Mouse (Mus musculus) ZHBTc4 (cell line): ENCODE data around the gene Gm48551.

Experiments used
- DNase-seq: peaks from one replicate; pipeline ENCODE4 v3.0.0-alpha.2; 2011; ENCODE audit warnings: low read depth, low spot score

The Gm48551 gene

GRCm38 (mm10) chr10:81383802-81384604 is at the start of gene Gm48551, which contains the start of gene Dohh:
Gene Gm48551 (plus strand): TSS chr10:81384466.
Gene Dohh (plus strand): TSS chr10:81384428.
- peak; percentile 100 for DNase-seq

DNA sequence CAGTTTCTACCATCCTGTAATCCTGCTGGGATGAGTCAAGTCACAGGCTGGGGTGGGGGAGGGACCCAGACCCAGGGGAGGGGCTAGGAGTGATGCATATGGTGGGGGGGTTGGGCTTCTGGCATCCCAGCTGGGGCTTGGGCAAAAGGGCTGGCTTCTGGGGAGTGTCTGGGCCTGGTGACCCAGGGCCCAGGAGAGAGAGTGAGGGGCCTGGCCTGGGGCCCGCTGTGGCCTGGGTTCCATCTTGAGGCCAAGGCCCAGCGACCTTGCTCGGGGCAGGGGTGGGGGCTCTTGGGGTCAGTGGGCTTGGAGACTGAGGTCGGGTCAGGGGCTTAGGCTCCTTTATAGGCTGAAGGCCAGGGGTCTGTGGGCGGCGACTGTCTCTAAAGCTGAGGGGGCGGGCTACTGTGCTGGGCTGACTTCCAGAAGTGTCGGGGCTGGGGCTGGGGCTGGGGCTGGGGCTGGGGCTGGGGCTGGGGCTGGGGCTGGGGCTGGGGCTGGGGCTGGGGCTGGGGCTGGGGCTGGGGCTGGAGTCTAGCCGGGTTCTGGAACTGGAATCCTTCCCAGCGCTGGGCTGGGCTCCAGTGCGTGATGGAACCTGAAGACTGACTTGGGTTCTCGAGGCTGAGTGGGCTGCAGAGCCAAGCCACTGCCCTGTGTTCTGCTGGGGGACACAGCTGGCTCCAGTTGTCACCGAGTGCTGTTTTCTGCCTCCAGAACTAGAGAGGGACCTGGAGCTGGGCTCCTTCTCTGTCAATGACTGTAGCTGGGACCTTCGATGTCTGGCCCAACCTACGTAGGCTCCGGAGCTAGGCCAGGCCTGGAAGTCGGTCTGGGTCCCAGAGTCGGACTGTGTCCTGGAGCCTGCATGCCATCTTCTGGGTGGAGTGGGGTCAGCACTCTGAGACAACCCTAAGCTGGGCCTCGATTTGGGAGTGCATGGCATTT is 48.6 kb upstream of the Gm48551 start:
- peak; percentile 58 for DNase-seq

DNA sequence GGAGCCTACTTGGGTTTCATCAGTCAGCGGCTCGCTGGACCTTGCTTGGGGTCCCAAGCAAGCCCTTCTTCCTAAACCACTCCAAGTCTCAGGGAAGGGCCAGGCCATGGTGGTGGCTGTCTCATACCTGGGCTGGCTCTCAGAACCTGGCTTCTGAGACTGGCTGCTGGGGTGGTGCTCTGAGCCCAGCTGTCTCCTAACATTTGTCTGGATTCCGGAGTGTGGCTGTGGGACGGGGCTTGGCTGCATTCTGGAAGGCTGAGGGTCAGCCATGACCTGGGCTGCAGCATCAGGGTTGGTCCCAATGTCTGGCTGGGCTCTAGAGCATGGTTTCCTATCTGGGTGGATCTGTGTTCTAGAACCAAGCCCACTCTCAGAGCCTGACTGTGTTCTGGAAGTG is 47.7 kb upstream of the Gm48551 start:
- no peak for DNase-seq

DNA sequence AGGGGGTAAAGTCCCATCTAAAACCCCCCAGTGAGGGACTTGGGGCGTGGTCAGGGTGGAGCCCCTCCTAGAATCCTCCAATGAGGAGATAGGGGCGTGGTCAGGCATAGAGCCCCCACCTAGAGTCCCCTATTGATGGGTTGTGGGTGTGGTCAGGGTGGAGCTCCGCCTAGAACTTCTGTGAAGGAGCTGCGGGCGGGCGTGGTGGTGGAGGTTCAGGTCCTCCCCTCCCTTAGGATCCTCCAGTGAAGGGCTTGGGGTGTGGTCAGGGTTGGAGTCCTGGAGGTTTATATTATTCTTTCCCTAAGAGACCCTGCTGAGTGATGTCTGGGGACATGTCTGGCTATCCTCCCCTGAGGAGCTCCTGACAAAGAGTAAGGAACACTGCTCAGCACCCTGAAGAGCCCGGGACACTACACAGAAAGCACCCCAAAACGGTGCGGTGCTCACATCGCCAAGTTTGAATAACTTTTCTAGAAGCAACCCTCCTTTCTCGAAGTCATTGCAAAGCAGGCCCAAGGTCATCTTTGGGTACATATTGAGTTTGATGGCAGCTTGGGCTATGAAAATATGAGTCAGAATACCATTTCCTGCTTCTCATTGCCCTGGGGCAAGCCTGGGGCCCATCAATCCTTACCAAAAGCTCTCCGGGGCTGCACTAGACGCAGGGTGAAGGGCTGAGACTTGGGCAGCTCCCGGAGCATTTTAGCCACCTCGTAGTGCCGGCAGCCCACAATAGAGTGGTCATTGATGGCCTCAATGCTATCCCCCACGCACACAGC is 43.5 kb upstream of the Gm48551 start:
- DNase-seq, result peak; percentile 94

- DNase-seq, result peak; percentile 80
These were observed 42.8 kb upstream of the Gm48551 start for GRCm38 (mm10) chr10:81341333-81341949.

- DNase-seq, result no peak
These were observed 41.4 kb upstream of the Gm48551 start, which contains the start of gene Gipc3 for GRCm38 (mm10) chr10:81342686-81343505. Gene Gipc3 (minus strand): TSS chr10:81343266.

DNA sequence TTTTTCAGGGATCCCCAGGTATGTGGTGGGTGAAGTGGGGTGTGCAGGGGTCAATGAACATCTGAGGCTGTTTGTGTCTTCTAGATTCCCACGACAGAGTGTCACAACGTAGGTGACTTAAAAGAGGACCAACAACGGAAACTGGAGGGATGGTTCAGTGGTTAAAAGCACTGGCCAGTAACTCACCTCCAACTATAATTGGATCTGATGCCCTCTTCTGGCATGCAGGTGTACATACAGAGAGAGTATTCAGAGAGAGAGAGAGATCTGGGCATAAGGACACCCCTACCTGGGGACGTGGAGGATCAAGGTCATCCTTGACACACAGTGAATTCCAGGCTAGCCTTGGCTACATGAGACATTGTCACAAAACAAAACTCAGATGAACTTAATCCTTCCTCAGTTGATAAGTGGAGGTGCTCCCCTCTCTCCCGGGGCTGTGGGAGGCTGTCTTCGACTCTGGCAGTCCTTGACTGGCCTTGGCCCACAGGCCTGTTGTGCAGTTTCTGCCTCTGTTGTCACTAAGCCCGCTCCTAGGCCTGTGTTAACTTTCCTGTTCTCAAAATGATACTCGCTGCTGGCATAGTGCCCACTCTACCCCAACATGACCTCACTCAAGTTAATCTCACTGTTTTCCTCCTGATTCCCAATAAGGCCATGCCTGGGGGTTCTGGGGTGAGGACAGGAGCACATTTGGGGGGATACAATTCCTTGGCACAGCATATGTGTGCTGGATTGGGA is 39.7 kb upstream of the Gm48551 start:
- DNase-seq, result no peak

GRCm38 (mm10) chr10:81345162-81345534 is 39.1 kb upstream of the Gm48551 start:
- no peak for DNase-seq

DNA sequence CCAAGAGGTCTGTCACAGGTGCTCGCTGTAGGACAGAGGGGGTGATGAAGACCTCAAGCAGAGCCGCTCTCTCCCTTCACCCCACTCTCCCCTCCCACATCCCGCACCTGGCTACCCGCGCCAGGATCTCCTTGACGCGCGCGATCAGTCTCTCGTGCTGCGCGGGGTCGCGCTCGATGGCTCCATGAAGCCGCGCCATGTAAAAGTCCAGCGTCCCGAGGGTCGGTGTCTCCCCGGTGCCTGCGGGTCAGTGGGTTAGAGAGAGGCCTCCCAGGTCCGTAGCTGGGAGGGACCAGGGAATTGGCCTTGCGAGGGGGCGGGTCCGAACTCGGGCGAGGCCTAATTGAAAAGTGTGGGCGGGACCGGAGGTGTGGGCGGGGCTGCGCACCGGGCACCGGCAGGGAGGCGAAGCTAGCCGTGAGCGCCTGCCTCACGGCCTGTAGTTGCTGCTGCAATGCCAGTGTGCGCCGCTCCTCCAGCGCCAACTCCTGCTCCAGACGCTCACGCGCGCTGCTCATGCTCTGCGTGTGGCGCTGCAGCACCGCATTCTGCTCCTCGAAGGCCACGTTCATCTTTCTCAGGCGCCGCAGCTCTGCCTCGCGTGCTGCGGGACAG is 37.7 kb upstream of the Gm48551 start:
- DNase-seq, result peak; percentile 93

DNA sequence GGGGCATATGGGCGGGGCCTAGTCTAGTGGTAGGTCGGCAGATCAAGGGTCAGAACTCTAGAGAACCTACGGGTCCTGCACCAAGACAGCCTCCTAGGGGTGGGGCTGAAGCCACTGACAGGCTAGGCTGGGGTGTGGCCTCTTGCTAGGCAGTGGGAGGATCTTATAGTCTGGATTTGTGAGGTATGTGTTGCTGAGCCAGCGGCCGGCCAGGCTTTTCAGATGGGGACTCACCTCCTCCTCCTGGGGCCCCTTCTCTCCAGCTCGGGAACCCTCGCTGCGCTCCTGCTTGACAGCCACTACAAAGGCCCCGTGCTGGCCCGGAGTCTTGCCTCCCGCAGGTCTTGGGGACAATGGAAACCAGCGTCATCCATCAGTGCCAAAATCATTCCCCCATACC is 35.1 kb upstream of the Gm48551 start:
- peak; percentile 95 for DNase-seq

DNA sequence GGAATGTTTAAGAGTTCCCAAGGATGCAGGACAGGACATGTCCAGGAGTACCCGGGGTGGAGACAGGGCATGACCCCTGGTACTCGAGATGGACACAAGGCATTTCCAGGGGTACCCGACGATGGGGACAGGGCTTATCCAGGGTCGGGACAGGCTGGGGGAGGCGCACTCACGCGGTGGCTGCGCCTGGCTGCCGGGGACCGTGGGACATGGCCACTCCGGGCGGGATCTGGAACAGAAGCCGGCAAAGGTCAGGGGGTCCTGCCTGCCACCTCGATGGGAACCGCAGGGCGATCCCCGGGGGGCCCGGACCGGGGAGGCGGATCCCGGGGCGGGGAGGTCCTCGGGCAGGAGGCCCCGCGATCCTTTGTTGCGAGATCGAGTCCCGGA is 34.3 kb upstream of the Gm48551 start:
- DNase-seq, result no peak

DNA sequence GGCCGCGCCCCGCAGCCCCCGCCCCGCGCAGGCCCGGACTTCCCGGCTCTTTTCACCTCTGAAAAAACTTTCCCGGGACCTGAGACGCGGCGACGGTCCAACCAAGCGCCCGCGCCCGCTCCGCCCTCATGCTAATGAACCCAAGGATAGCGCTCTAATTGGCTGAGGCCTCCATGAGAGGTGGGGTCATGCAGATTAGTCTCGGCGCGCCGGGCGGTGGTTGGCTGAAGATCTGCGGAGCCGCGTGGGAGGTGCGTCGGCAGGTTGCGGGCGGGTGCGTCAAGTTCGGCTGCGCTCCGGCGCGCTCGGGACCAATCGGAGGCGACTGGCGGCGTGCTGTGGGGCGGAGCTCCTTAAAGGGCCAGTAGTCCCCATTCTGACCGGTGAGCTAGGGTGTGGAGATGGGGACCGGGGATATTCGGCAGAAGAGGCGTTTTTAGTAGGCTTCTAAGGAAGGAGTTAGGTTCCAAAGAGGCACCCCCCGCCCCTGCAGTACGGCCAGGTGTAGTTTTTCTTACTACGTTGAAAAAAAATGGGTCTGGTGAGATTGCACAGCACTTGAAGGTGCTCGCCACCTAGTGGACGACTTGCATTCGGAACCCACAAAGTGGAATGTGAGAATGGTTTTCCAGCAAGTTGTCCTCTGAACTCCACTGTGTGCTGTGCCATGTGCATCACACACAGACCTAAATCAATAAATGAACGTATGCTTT is 33.8 kb upstream of the Gm48551 start, which contains the start of gene Hmg20b:
Gene Hmg20b, minus strand, starts transcription at position 130 of the 713 bp plus-strand sequence.
- DNase-seq, result peak; percentile 100

- DNase-seq, result peak; percentile 91
These were observed 32.5 kb upstream of the Gm48551 start for GRCm38 (mm10) chr10:81351678-81352291.

- peak; percentile 76 for DNase-seq
These were observed 29.4 kb upstream of the Gm48551 start for GRCm38 (mm10) chr10:81354738-81355477.

GRCm38 (mm10) chr10:81355533-81355932 is 28.7 kb upstream of the Gm48551 start:
- no peak for DNase-seq

GRCm38 (mm10) chr10:81356352-81356990 is 27.8 kb upstream of the Gm48551 start:
- DNase-seq, result no peak
